Mouse (Mus musculus) megakaryocyte, embryonic 14.5 days (primary cell): ENCODE data around the gene 4933416C03Rik.

Experiments
- FLI1 ChIP-seq: IDR thresholded peaks from 2 replicates; pipeline ENCODE4 v1.6.1; 2012; ENCODE audit warnings: low read length, inconsistent platforms, mixed read lengths
- GATA1 ChIP-seq: IDR thresholded peaks from 3 replicates; pipeline ENCODE4 v1.6.1; 2012; ENCODE audit warnings: mixed read lengths, low read length, inconsistent platforms, borderline replicate concordance

DNA sequence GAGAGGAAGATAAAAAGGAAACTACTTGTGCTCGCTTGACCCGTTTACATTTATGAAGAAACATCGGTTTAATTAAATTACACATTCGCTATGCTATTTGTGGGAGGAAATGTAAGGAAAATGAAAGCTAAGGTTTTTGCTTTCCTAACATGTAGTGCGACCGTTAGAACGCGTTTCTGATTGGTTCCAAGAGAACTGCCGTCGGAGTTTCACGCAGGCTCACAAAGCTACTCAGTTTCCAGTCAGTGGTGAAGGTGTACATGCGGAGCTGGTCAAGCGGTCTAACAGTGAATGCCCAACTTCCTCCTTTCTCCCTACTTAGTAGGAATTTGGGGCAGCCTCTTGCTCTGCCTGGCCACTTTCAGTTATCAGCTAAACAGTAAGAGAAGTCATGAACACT is 17.3 kb downstream of the 4933416C03Rik start:
- no peak for TF ChIP-seq FLI1
- TF ChIP-seq GATA1, result no peak
